Mouse (Mus musculus) adrenal gland (tissue): ENCODE data around the gene Fam169b.

Experiments used
- intact Hi-C: fragments of 180-260 bp; cut with DNase I; formaldehyde crosslinking; loops from one replicate; pipeline ENCODE4 v1.15.1; 2025

The Fam169b gene

GRCm38 (mm10) chr7:68386767-68387166, 113.1 kb downstream of the Fam169b start:
- intact Hi-C loops: no loop called here

GRCm38 (mm10) chr7:68395707-68396333, 122.2 kb downstream of the Fam169b start:
- intact Hi-C loops: no loop called here

GRCm38 (mm10) chr7:68400516-68400915, 126.9 kb downstream of the Fam169b start:
- intact Hi-C loops: no loop called here

DNA sequence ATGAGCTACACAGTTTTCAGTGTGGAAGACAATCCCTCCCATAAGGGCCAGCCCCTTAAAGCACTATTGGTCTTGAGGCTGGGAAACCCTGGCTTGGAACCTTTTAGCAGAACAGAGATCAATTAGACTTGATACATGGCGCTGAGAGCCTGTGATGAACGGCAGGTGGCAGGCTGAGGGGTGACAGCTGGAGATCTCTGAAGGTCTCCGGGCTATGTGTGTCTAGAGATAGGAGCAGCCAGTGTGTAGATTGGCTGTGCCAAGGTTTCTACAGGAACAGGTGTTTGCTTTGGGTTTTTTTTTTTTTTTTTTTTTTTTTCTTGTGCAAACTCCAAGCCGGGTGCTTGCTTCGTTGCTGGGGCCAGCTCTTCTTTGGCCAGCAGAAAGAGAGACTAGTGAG, 135.0 kb downstream of the Fam169b start:
- intact Hi-C loops: no loop called here
